Mouse (Mus musculus) G1E (cell line): Measurements from ENCODE around the gene Ugt1a10.

ENCODE experiments used
- CTCF ChIP-seq: IDR thresholded peaks from 2 replicates; pipeline ENCODE4 v1.5.1; 2012; ENCODE audit warnings: low read depth, low read length, inconsistent platforms, mixed read lengths
- GATA1 ChIP-seq: IDR thresholded peaks from 2 replicates; pipeline ENCODE4 v1.6.1; 2012; ENCODE audit warnings: borderline replicate concordance, low read length, inconsistent platforms, mixed read lengths

GRCm38 (mm10) chr1:88258881-88259642, 203.9 kb downstream of the Ugt1a10 start:
- TF ChIP-seq CTCF, result no peak
- peak; percentile 33; the same call in 1 of the 2 replicates for TF ChIP-seq GATA1
